Mouse (Mus musculus) neural tube, embryonic 14.5 days (tissue): ENCODE measurements around the gene Chd6. TPM values are rescaled to one million over a fixed set of nuclear protein-coding genes. Genes with fewer than 3 reads are reported as not detected.

ENCODE experiments used
- ATAC-seq: fragments of 200-750 bp; cut with Nextera tagmentation; 2 replicates; pipeline ENCODE4 v1.8.0; 2017; ENCODE audit warnings: low read depth, mild to moderate bottlenecking, moderate TSS enrichment, moderate library complexity
- H3K27ac ChIP-seq: fragments of 300-500 bp; sonication (generic); 2 replicates; pipeline ENCODE4 v1.5.1; 2014; ENCODE audit warnings: low read depth, mild to moderate bottlenecking, control low read depth, low read length, moderate library complexity, mixed read lengths
- H3K27me3 ChIP-seq: fragments of 300-500 bp; sonication (generic); 2 replicates; pipeline ENCODE4 v1.6.1; 2014; ENCODE audit warnings: low read length; ENCODE audit not compliant: control insufficient read depth, insufficient read depth
- H3K36me3 ChIP-seq: fragments of 300-500 bp; sonication (generic); 2 replicates; pipeline ENCODE4 v1.6.1; 2014; ENCODE audit warnings: low read length, mixed read lengths; ENCODE audit not compliant: control insufficient read depth, insufficient read depth
- H3K4me1 ChIP-seq: fragments of 300-500 bp; sonication (generic); 2 replicates; pipeline ENCODE4 v1.6.1; 2014; ENCODE audit warnings: low read length; ENCODE audit not compliant: control insufficient read depth, insufficient read depth
- H3K4me2 ChIP-seq: fragments of 300-500 bp; sonication (generic); 2 replicates; pipeline ENCODE4 v1.6.1; 2014; ENCODE audit warnings: mild to moderate bottlenecking, low read depth, low read length, control low read depth
- H3K4me3 ChIP-seq: fragments of 300-500 bp; sonication (generic); 2 replicates; pipeline ENCODE4 v1.5.1; 2014; ENCODE audit warnings: low read depth, low read length, control low read depth, mixed read lengths
- H3K9ac ChIP-seq: fragments of 300-500 bp; sonication (generic); replicated peaks from 2 replicates; pipeline ENCODE4 v1.6.1; 2014; ENCODE audit warnings: low read depth, mild to moderate bottlenecking, control low read depth, low read length, mixed read lengths
- H3K9me3 ChIP-seq: fragments of 300-500 bp; sonication (generic); 2 replicates; pipeline ENCODE4 v1.6.1; 2016; ENCODE audit warnings: low read length; ENCODE audit not compliant: control insufficient read depth
- WGBS: fragments of 180-500 bp; shearing (Covaris S2); extraction: QIAGEN DNeasy Blood & Tissue Kit; methylation state at CpG from one replicate; pipeline ENCODE4 v1.1.7; 2014; 5-methylcytosine and 5-hydroxymethylcytosine counted together
- polyA plus RNA-seq: library from polyadenylated mRNA; unstranded; fragments of >200 nt; fragmentation: Nextera tagmentation; extraction: Ambion mirVana; gene quantifications from 2 replicates; pipeline ENCODE4 v1.2.1, GENCODE M21; 2014

Chd6 gene
- polyA plus RNA-seq, 1 experiment from 2014 or later, result 45.6 TPM

DNA sequence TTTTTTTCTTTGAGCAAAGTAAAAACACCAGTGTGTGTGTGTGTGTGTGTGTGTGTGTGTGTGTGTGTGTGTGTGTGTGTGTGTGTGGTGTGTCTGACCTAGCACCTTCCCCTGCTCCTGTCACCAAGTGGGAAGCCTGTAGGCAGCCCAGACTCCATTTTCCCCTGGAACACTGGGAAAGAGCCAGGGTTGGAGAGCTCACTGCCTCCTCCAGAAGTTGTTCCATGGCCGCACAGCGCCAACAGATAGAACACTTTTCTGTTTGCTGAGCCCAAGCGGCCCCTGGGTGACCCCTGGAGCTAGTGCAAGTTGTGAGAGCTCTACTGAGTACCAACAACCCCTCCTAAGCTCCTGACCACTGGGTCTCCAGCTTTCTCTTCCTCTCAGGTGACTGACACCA is 175.9 kb downstream of the Chd6 start:
- Histone ChIP-seq H3K4me3 (no peak overlapping the region), H3K27me3 (no peaks in the 10 kb centered on the region), H3K4me2 (no peak overlapping the region), H3K9ac (no peak overlapping the region), H3K4me1 (no peaks in the 10 kb centered on the region), H3K36me3 (no peaks in the 10 kb centered on the region), H3K9me3 (no peaks in the 10 kb centered on the region), H3K27ac (no peak overlapping the region)
- no peak for ATAC-seq
- WGBS, result 75% methylated on average over 3 of the region's 3 CpGs

DNA sequence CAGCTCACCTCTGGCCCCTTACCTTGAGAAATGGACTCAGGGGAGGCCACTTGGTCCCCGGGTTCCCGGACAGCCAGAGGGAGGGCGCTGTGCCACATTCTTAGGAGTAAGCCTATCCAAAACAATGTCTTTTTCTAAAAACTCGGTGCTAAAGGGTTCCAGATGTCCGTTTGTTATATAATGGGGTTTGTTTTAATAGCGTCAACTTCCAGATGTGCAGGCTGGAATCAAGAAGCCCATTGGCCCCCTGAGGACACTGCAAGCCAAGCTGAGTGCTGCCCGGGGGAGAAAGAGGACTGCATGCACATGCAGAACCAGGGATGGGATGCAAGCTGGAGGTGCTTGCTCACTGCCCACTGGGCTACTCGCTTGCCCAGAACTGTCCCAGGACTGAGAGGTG is 176.6 kb downstream of the Chd6 start:
- ATAC-seq, result no peak
- Histone ChIP-seq H3K27ac (no peak overlapping the region), H3K4me3 (no peak overlapping the region), H3K36me3 (no peaks in the 10 kb centered on the region), H3K9ac (no peak overlapping the region), H3K4me1 (no peaks in the 10 kb centered on the region), H3K9me3 (no peaks in the 10 kb centered on the region), H3K27me3 (no peaks in the 10 kb centered on the region), H3K4me2 (no peak overlapping the region)
- 71% methylated on average over 8 of the region's 8 CpGs for WGBS

DNA sequence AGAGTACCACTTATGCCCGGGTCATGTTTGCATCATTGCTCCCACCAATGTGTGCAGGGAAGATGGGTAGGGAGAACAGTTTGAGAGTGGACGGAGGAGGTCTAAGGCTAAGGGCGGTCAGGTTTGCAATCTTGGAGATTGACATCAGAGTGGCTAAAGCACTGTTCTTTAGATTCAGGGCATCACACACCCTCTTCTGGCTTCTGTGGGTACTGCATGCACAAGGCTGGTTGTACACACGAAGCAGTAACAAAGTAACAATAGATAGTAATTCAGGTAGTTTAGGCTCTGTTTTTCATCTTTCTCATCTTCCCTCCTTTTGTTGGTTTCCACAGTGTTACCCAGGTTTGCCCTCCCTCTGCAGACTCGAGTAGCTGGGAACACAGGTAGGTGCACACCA is 177.5 kb downstream of the Chd6 start:
- no peak overlapping the region for H3K9ac ChIP-seq
- no peaks in the 10 kb centered on the region for H3K4me1 ChIP-seq
- no peak overlapping the region for H3K27ac ChIP-seq
- no peak for ATAC-seq
- no peak overlapping the region for H3K4me3 ChIP-seq
- no peaks in the 10 kb centered on the region for H3K9me3 ChIP-seq
- H3K4me2 ChIP-seq, result no peak overlapping the region
- no peaks in the 10 kb centered on the region for H3K36me3 ChIP-seq
- 97% methylated on average over 5 of the region's 5 CpGs for WGBS
- H3K27me3 ChIP-seq, result no peaks in the 10 kb centered on the region

DNA sequence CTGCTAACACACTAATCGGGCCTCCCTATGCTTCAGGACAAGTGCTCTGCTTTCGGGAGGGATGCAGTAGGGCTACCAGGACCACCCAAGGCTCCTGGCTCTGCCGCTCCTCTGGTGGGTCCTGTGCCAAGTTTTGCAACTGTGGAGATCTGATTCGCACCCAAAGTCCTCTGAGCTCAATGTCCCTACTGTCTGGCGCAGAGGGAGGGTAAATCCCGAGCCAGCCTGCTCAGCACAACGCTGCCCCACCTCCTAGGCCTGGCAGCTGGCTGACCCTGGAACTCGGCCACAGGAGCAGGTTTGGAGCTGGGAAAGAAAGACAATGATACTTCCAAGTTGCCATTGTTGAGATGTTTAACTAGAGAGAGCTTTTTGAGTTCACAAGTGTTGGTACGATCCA is 183.7 kb downstream of the Chd6 start:
- no peak overlapping the region for H3K27ac ChIP-seq
- H3K4me3 ChIP-seq, result no peak overlapping the region
- no peak for ATAC-seq
- no peaks in the 10 kb centered on the region for H3K36me3 ChIP-seq
- H3K9me3 ChIP-seq, result no peaks in the 10 kb centered on the region
- H3K4me1 ChIP-seq, result no peaks in the 10 kb centered on the region
- no peaks in the 10 kb centered on the region for H3K27me3 ChIP-seq
- no peak overlapping the region for H3K9ac ChIP-seq
- H3K4me2 ChIP-seq, result no peak overlapping the region
- WGBS, result 74% methylated on average over 9 of the region's 9 CpGs

DNA sequence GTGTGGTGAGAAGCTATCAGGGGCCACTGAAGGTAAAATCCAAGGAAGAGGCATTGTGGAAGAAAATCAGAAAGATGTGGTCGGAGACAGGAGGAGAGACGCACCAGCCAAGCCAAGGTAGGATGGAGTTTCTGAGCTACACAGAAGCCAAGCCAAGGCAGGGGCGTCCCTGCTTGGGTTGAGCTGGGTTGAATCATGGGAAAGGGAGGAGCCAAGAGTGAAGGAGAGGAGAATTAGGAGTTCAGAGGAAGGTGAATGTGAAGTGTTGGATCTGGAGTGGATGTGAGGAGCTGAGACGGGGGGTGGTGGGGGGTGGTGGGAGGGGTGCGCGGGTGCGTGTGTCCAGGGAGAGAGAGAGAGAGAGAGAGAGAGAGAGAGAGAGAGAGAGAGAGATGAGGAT is 187.6 kb downstream of the Chd6 start:
- no peaks in the 10 kb centered on the region for H3K36me3 ChIP-seq
- no peaks in the 10 kb centered on the region for H3K27me3 ChIP-seq
- no peak overlapping the region for H3K4me2 ChIP-seq
- 64% methylated on average over 6 of the region's 7 CpGs for WGBS
- no peak overlapping the region for H3K9ac ChIP-seq
- ATAC-seq, result no peak
- H3K4me1 ChIP-seq, result no peaks in the 10 kb centered on the region
- no peaks in the 10 kb centered on the region for H3K9me3 ChIP-seq
- H3K27ac ChIP-seq, result no peak overlapping the region
- no peak overlapping the region for H3K4me3 ChIP-seq

DNA sequence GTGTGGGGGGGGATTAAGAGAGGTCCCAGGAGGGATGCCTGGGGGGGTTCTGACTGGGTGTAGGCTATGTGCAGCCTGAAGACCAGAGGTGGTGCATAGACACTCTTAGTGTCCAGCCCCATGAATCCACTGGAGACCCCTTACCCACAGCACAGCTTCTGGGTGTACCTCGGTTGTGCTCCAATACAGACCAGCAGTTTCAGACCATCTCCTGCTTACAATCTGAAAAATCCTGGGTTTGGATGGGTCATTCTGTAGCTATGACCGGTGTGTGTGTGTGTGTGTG is 190.0 kb downstream of the Chd6 start:
- 89% methylated on average over 2 of the region's 2 CpGs for WGBS
- no peak for ATAC-seq

DNA sequence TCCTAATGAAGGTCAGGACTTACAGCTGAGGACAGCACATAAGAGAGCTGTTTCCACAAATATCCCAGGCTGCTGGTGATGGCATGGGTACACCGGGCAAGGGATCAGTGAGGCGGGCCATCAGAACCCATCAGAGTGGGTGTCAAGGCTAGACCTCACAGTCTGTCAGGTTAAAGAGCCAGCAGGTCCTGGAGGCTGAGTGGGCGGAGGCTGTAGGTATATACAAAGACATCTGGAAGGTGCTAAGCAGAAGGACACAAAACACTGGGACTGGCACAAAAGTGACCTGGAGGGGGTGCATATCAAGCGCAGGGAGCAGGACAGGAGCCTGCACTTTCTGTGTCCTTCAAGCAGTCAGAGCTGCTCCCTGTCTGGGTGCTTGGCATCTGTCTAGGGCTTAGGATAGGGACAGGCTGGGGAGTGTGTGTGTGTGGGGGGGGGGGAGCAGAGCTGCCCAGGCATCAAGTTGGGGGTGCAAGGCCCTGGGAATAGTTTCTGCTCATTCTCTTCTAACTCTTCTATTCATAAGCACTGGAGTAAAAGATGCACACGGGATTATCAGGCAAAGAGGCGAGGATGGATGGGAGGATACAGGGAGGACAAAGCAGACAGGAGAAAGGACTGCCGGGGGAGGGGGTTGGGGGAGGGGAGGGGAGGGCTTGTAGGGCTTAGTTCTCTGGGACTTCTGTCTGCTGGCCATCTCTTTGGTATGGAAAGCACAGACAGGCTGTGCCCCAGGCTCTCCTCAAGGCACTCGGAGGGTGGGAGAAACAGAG is 190.5 kb downstream of the Chd6 start:
- H3K9me3 ChIP-seq, result no peaks in the 10 kb centered on the region
- H3K9ac ChIP-seq, result no peak overlapping the region
- no peak overlapping the region for H3K4me3 ChIP-seq
- 57% methylated on average over 8 of the region's 8 CpGs for WGBS
- no peaks in the 10 kb centered on the region for H3K4me1 ChIP-seq
- H3K27me3 ChIP-seq, result no peaks in the 10 kb centered on the region; the same call in 1 of the 2 replicates
- no peak overlapping the region for H3K4me2 ChIP-seq
- no peaks in the 10 kb centered on the region for H3K36me3 ChIP-seq
- no peak overlapping the region for H3K27ac ChIP-seq
- no peak for ATAC-seq

More for the DNA sequence above, 190.0 kb downstream of the Chd6 start:
- no peak overlapping the region for H3K4me2 ChIP-seq
- H3K9ac ChIP-seq, result no peak overlapping the region
- no peaks in the 10 kb centered on the region for H3K36me3 ChIP-seq
- H3K9me3 ChIP-seq, result no peaks in the 10 kb centered on the region
- no peaks in the 10 kb centered on the region for H3K4me1 ChIP-seq
- H3K4me3 ChIP-seq, result no peak overlapping the region
- no peak overlapping the region for H3K27ac ChIP-seq
- H3K27me3 ChIP-seq, result no peaks in the 10 kb centered on the region

DNA sequence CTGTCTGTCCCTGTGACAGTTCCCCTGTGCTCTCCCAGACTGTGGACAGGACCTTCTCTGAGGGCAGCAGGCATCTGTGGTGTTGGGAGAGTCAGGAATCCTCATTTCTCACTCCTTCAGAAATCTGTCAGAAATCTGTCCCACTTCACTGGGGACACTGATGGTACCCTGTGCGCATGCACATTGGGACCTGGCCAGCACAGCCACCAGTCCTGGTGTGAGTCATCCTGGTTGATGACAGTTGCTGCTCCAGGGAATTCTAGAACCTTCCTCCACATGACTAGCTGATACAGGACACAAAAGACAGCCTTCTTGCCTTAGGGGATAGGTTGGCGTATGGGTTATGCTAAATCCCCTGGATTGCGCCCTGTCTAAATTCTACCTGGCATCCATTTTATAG is 191.6 kb downstream of the Chd6 start:
- no peaks in the 10 kb centered on the region for H3K9me3 ChIP-seq
- no peaks in the 10 kb centered on the region for H3K4me1 ChIP-seq
- no peak overlapping the region for H3K27ac ChIP-seq
- ATAC-seq, result no peak
- H3K9ac ChIP-seq, result no peak overlapping the region
- H3K4me2 ChIP-seq, result no peak overlapping the region
- H3K4me3 ChIP-seq, result no peak overlapping the region
- no peaks in the 10 kb centered on the region for H3K36me3 ChIP-seq
- peaks cover 10% of the 10 kb centered on the region for H3K27me3 ChIP-seq
- WGBS, result 92% methylated on average over 3 of the region's 3 CpGs

DNA sequence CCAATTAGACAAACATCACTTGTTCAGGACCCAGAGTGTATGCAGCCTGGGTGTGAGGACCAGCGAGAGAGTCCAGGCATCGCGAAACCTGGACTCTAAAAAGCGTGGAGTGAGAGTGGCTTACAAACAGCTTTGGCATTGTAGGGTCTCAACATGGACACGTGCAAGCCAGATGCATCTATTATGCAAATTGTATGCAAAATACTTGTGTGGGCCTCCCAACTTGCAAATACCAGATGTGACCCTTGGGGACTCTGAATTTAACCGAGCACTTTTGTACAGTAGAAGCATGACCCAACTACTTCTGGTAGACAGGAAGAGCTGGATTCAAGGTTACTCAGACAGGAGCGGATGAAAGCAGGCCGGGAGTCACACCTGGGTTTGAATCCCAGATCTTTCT is 192.2 kb downstream of the Chd6 start:
- no peak for ATAC-seq
- Histone ChIP-seq H3K27me3 (peaks cover 16% of the 10 kb centered on the region), H3K4me1 (peaks cover 4% of the 10 kb centered on the region; the same call in 1 of the 2 replicates), H3K9ac (no peak overlapping the region), H3K4me2 (no peak overlapping the region), H3K27ac (no peak overlapping the region), H3K4me3 (no peak overlapping the region), H3K9me3 (no peaks in the 10 kb centered on the region), H3K36me3 (no peaks in the 10 kb centered on the region)
- 62% methylated on average over 8 of the region's 8 CpGs for WGBS
